Mouse (Mus musculus): ENCODE measurements around the gene Fgfr2. TPM values are rescaled to one million over a fixed set of nuclear protein-coding genes. Genes with fewer than 3 reads are reported as not detected.

The Fgfr2 gene
- polyA plus RNA-seq, 1 experiment from 2014 or later, result 81.1 TPM

GRCm38 (mm10) chr7:132343900-132344299 lies 779.2 kb downstream of the Fgfr2 start:
- no peak overlapping the region for H3K4me3 ChIP-seq
- no peaks in the 10 kb centered on the region for H3K36me3 ChIP-seq
- ATAC-seq (ENCODE audit: low FRiP score), result no peak
- H3K27me3 ChIP-seq, result no peaks in the 10 kb centered on the region
- H3K27ac ChIP-seq, result no peak overlapping the region
- 88% methylated on average over 2 of the region's 2 CpGs for WGBS
- H3K4me2 ChIP-seq (replicated peaks), result no peak overlapping the region
- H3K9me3 ChIP-seq (replicated peaks), result no peaks in the 10 kb centered on the region
- H3K4me1 ChIP-seq, result peaks cover 5% of the 10 kb centered on the region
- H3K9ac ChIP-seq, result no peak overlapping the region

- no peak for ATAC-seq (ENCODE audit: low FRiP score)
- WGBS, result 59% methylated on average over 2 of the region's 2 CpGs
- no peak overlapping the region for H3K4me2 ChIP-seq (replicated peaks)
- no peaks in the 10 kb centered on the region for H3K27me3 ChIP-seq
- H3K27ac ChIP-seq, result no peak overlapping the region
- no peaks in the 10 kb centered on the region for H3K36me3 ChIP-seq
- H3K9me3 ChIP-seq (replicated peaks), result no peaks in the 10 kb centered on the region
- no peak overlapping the region for H3K9ac ChIP-seq
- peaks cover 9% of the 10 kb centered on the region for H3K4me1 ChIP-seq
- H3K4me3 ChIP-seq, result no peak overlapping the region
These were observed 780.0 kb downstream of the Fgfr2 start for GRCm38 (mm10) chr7:132343146-132343545.

DNA sequence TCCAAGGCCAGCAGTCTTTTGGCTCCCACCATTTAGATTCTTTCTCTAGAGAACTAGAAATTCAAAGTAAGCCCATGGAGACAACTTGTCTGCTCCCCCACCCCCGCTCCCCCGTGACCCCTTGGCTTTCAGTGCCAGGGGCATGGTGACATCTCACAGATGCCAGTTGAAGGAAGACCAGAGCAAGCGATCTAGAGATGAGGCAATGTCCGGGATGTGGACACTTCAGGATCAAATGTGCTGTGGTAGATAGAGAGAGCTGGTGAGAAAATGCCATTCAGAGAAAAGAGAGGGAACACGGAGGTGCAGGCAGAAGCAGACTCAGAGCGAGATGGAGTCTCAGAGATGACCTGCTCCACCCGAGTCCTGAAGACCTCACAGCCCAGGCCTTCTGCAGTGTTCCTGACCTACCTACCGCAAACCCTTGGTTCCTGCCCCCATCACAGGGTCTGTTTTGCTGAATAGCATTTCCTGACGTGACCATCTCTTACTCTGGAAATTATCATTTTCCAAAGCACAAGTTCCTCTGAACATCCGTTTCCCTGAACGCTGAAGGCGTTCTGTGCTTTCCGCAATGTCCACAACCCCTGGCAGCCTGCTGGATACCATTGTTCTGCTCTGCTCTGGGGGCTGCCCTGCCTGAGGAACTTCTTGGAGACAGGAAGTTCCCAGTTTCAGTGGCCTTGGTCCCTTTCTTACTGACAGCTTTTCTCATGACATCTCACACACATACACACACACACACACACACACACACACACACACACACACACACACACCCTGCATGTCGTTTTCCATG lies 783.9 kb downstream of the Fgfr2 start:
- H3K36me3 ChIP-seq, result no peaks in the 10 kb centered on the region
- no peak overlapping the region for H3K4me3 ChIP-seq
- no peak overlapping the region for H3K27ac ChIP-seq
- H3K9ac ChIP-seq, result no peak overlapping the region
- no peaks in the 10 kb centered on the region for H3K27me3 ChIP-seq
- ATAC-seq (ENCODE audit: low FRiP score), result no peak
- H3K4me2 ChIP-seq (replicated peaks), result no peak overlapping the region
- WGBS, result 83% methylated on average over 14 of the region's 14 CpGs
- H3K9me3 ChIP-seq (replicated peaks), result no peaks in the 10 kb centered on the region
- peaks cover 23% of the 10 kb centered on the region for H3K4me1 ChIP-seq

DNA sequence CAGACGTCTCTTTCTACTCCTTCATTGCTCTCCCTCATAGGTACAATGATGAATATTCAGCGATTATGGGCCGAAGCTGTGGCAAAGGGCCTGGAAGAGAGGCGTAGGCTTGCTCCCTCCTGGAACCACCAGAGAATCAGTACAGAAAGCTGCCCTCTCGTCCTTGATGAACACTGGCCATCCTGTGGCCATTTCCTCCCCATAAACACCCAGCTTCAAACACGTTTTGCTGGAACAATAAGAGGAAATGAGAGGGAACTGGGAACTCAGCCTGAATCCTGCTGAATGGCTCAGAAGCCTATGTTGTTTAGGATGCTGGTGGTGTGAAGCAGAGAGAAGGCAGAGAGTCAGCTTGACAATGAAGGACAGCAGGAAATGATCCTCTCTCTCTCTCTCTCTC lies 784.8 kb downstream of the Fgfr2 start:
- ATAC-seq (ENCODE audit: low FRiP score), result no peak
- Histone ChIP-seq H3K27ac (no peak overlapping the region), H3K36me3 (no peaks in the 10 kb centered on the region), H3K4me2 (replicated peaks) (no peak overlapping the region), H3K9ac (no peak overlapping the region), H3K4me1 (peaks cover 23% of the 10 kb centered on the region), H3K9me3 (replicated peaks) (no peaks in the 10 kb centered on the region), H3K4me3 (no peak overlapping the region), H3K27me3 (no peaks in the 10 kb centered on the region)
- 74% methylated on average over 6 of the region's 6 CpGs for WGBS

GRCm38 (mm10) chr7:132337268-132337917 lies 785.8 kb downstream of the Fgfr2 start:
- H3K27me3 ChIP-seq, result no peaks in the 10 kb centered on the region
- ATAC-seq (ENCODE audit: low FRiP score), result 0 out of 2 replicates have a peak, but pooled peaks have one; percentile 40
- H3K9me3 ChIP-seq (replicated peaks), result no peaks in the 10 kb centered on the region
- H3K27ac ChIP-seq, result peak overlapping the region; percentile 72
- no peak overlapping the region for H3K4me2 ChIP-seq (replicated peaks)
- no peaks in the 10 kb centered on the region for H3K36me3 ChIP-seq
- no peak overlapping the region for H3K9ac ChIP-seq
- WGBS, result 64% methylated on average over 11 of the region's 11 CpGs
- no peak overlapping the region for H3K4me3 ChIP-seq
- peaks cover 31% of the 10 kb centered on the region for H3K4me1 ChIP-seq

DNA sequence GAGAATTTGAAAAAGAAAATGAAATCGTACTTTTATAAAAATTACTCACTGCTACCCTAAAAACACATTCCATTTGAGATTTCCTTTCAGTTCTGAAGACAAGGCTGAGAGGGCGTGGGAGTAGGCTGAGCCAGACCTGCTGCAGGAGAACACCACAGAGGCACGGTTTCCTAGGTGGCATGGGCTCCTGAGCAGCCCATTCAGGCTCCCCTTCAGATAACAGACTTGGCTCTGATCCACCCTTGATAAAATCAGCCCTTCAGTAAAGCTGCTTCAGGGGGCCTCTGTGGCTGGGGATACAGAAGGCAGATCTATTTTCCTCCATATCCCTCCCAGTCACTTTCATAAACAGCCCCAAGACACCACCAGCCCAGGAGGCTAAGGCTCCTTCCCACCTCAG lies 786.4 kb downstream of the Fgfr2 start:
- no peak for ATAC-seq (ENCODE audit: low FRiP score)
- no peaks in the 10 kb centered on the region for H3K9me3 ChIP-seq (replicated peaks)
- H3K4me1 ChIP-seq, result peaks cover 37% of the 10 kb centered on the region
- H3K27me3 ChIP-seq, result no peaks in the 10 kb centered on the region
- H3K36me3 ChIP-seq, result no peaks in the 10 kb centered on the region
- WGBS, result 65% methylated on average over 3 of the region's 3 CpGs
- H3K9ac ChIP-seq, result no peak overlapping the region
- no peak overlapping the region for H3K4me3 ChIP-seq
- no peak overlapping the region for H3K4me2 ChIP-seq (replicated peaks)
- H3K27ac ChIP-seq, result peak overlapping the region; percentile 72

DNA sequence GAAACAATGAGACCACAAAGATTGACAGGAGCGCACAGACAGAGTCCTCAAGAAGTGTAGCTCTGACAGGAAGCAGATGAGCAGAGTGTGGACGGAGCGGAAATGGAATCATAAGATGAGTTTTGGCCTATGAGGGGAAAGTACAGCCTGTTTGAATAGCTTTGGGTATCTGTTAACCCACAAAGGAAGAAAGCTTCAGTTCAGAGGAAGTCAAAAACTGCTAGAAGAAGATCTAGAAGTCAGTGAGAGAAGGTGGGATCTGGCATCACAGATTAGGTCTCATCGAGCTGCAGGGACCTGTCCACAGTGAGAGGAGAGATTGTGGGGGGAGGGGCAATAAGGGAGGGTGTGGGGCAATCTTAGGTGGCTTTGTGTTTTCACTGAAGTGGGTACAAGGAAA lies 787.8 kb downstream of the Fgfr2 start:
- H3K9ac ChIP-seq, result no peak overlapping the region
- H3K27ac ChIP-seq, result no peak overlapping the region
- no peaks in the 10 kb centered on the region for H3K27me3 ChIP-seq
- no peak overlapping the region for H3K4me2 ChIP-seq (replicated peaks)
- no peak overlapping the region for H3K4me3 ChIP-seq
- H3K9me3 ChIP-seq (replicated peaks), result no peaks in the 10 kb centered on the region
- H3K36me3 ChIP-seq, result no peaks in the 10 kb centered on the region
- no peak for ATAC-seq (ENCODE audit: low FRiP score)
- H3K4me1 ChIP-seq, result peaks cover 44% of the 10 kb centered on the region
- 94% methylated on average over 4 of the region's 4 CpGs for WGBS

- no peak for ATAC-seq (ENCODE audit: low FRiP score)
- Histone ChIP-seq H3K27ac (no peak overlapping the region), H3K4me2 (replicated peaks) (no peak overlapping the region), H3K36me3 (no peaks in the 10 kb centered on the region), H3K4me1 (peaks cover 40% of the 10 kb centered on the region), H3K9me3 (replicated peaks) (no peaks in the 10 kb centered on the region), H3K27me3 (no peaks in the 10 kb centered on the region), H3K9ac (no peak overlapping the region), H3K4me3 (no peak overlapping the region)
- WGBS, result 96% methylated on average over 1 of the region's 1 CpGs
These were observed 790.1 kb downstream of the Fgfr2 start for GRCm38 (mm10) chr7:132333078-132333477.

- no peak overlapping the region for H3K4me2 ChIP-seq (replicated peaks)
- ATAC-seq (ENCODE audit: low FRiP score), result peak; percentile 46; the same call in 1 of the 2 replicates
- no peak overlapping the region for H3K4me3 ChIP-seq
- no peak overlapping the region for H3K9ac ChIP-seq
- H3K36me3 ChIP-seq, result no peaks in the 10 kb centered on the region
- H3K27me3 ChIP-seq, result no peaks in the 10 kb centered on the region
- no peaks in the 10 kb centered on the region for H3K9me3 ChIP-seq (replicated peaks)
- 54% methylated on average over 11 of the region's 11 CpGs for WGBS
- H3K27ac ChIP-seq, result no peak overlapping the region
- H3K4me1 ChIP-seq, result peaks cover 31% of the 10 kb centered on the region
These were observed 791.0 kb downstream of the Fgfr2 start for GRCm38 (mm10) chr7:132332176-132332575.

GRCm38 (mm10) chr7:132330179-132330578 lies 793.0 kb downstream of the Fgfr2 start:
- Histone ChIP-seq H3K4me3 (no peak overlapping the region), H3K4me2 (replicated peaks) (no peak overlapping the region), H3K9me3 (replicated peaks) (no peaks in the 10 kb centered on the region), H3K4me1 (peaks cover 21% of the 10 kb centered on the region), H3K27ac (no peak overlapping the region), H3K36me3 (no peaks in the 10 kb centered on the region), H3K9ac (no peak overlapping the region), H3K27me3 (no peaks in the 10 kb centered on the region)
- 43% methylated on average over 1 of the region's 1 CpGs for WGBS
- no peak for ATAC-seq (ENCODE audit: low FRiP score)

- ATAC-seq (ENCODE audit: low FRiP score), result no peak
- Histone ChIP-seq H3K9me3 (replicated peaks) (no peaks in the 10 kb centered on the region), H3K27ac (no peak overlapping the region), H3K9ac (no peak overlapping the region), H3K36me3 (no peaks in the 10 kb centered on the region), H3K4me2 (replicated peaks) (no peak overlapping the region), H3K4me1 (peaks cover 21% of the 10 kb centered on the region), H3K4me3 (no peak overlapping the region), H3K27me3 (no peaks in the 10 kb centered on the region)
- 96% methylated on average over 1 of the region's 1 CpGs for WGBS
These were observed 794.5 kb downstream of the Fgfr2 start for GRCm38 (mm10) chr7:132328648-132329047.

DNA sequence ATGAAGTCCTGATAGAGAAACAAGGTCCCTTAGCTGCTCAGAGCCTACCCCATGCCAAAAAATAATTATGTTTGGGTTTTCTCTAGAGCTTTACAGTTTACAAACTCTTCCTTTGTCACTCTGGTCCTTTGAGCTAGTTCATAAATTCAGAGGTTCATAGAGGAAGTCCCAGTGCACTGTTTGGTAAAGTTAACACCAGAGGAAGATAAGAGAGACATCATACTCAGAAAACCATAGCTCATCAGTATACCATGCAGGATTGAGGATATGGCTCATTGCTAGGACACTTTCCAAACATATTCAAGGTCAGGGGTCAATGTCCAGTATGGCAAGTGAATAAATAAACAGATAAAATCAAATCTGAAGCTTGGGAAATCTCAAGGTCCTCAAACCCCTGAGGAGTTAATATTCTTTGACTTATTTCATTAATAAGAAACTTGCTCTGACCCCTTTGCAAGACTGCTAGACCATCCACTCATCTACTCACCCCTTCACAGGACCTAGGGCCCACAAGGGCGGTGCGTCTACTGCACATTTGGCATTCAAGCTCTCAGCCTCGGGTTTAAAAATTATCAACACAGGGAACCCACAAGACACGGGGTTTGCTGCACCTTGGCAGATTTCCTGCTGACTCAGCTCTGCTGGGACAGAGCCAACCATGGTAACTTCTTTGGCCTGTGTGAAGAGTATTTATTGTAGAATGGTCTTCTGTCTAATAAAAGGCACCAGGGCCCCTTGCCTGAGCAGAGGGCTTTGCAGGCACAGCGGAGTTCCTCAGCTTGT lies 797.4 kb downstream of the Fgfr2 start:
- ATAC-seq (ENCODE audit: low FRiP score), result no peak
- Histone ChIP-seq H3K27ac (no peak overlapping the region), H3K9ac (no peak overlapping the region), H3K36me3 (no peaks in the 10 kb centered on the region), H3K4me3 (no peak overlapping the region), H3K27me3 (no peaks in the 10 kb centered on the region), H3K4me2 (replicated peaks) (no peak overlapping the region), H3K9me3 (replicated peaks) (no peaks in the 10 kb centered on the region), H3K4me1 (peaks cover under 1% of the 10 kb centered on the region; the same call in 1 of the 2 replicates)
- 73% methylated on average over 5 of the region's 5 CpGs for WGBS

Measured in hindbrain, embryonic 12.5 days (tissue).